Mouse (Mus musculus) heart, embryonic 15.5 days (tissue): ENCODE results near the gene Adra2c. TPM values are rescaled to one million over a fixed set of nuclear protein-coding genes. Genes with fewer than 3 reads are reported as not detected.

Source experiments
- ATAC-seq: fragments of 200-750 bp; cut with Nextera tagmentation; replicated peaks from 2 replicates; pipeline ENCODE4 v1.8.0; 2017; ENCODE audit warnings: low read depth, moderate TSS enrichment; ENCODE audit not compliant: insufficient number of reproducible peaks, insufficient read depth, low FRiP score
- H3K27ac ChIP-seq: fragments of 300-500 bp; sonication (generic); 2 replicates; pipeline ENCODE4 v1.5.1; 2015; ENCODE audit warnings: mild to moderate bottlenecking, inconsistent platforms
- H3K27me3 ChIP-seq: fragments of 300-500 bp; sonication (generic); 2 replicates; pipeline ENCODE4 v1.6.1; 2015; ENCODE audit warnings: inconsistent platforms
- H3K36me3 ChIP-seq: fragments of 300-500 bp; sonication (generic); 2 replicates; pipeline ENCODE4 v1.6.1; 2015; ENCODE audit warnings: mild to moderate bottlenecking, inconsistent platforms
- H3K4me1 ChIP-seq: fragments of 300-500 bp; sonication (generic); replicated peaks from 2 replicates; pipeline ENCODE4 v1.6.1; 2015; ENCODE audit warnings: inconsistent platforms
- H3K4me2 ChIP-seq: fragments of 300-500 bp; sonication (generic); 2 replicates; pipeline ENCODE4 v1.6.1; 2015; ENCODE audit warnings: inconsistent platforms, mild to moderate bottlenecking, moderate library complexity
- H3K4me3 ChIP-seq: fragments of 300-500 bp; sonication (generic); 2 replicates; pipeline ENCODE4 v1.5.1; 2015; ENCODE audit warnings: mild to moderate bottlenecking, inconsistent platforms
- H3K9ac ChIP-seq: fragments of 300-500 bp; sonication (generic); 2 replicates; pipeline ENCODE4 v1.6.1; 2015; ENCODE audit warnings: mild to moderate bottlenecking, inconsistent platforms
- H3K9me3 ChIP-seq: fragments of 300-500 bp; sonication (generic); replicated peaks from 2 replicates; pipeline ENCODE4 v1.6.1; 2016; ENCODE audit warnings: inconsistent platforms
- WGBS: fragments of 180-500 bp; shearing (Covaris S2); methylation state at CpG from one replicate; pipeline ENCODE4 v1.1.7; 2015; ENCODE audit warnings: mixed read lengths; 5-methylcytosine and 5-hydroxymethylcytosine counted together
- polyA plus RNA-seq: library from polyadenylated mRNA; unstranded; fragments of >200 nt; fragmentation: Nextera tagmentation; extraction: Ambion mirVana; gene quantifications from 2 replicates; pipeline ENCODE4 v1.2.1, GENCODE M21; 2015

Adra2c gene
- polyA plus RNA-seq, 1 experiment from 2014 or later = not detected

GRCm38 (mm10) chr5:35278741-35279695 is 899 bp downstream of the Adra2c start:
- Histone ChIP-seq H3K4me1 (peaks cover 24% of the 10 kb centered on the region), H3K4me3 (peak overlapping the region; percentile 52), H3K27me3 (peaks cover 99% of the 10 kb centered on the region), H3K9me3 (no peaks in the 10 kb centered on the region), H3K27ac (no peak overlapping the region), H3K9ac (no peak overlapping the region), H3K4me2 (peak overlapping the region; percentile 95), H3K36me3 (no peaks in the 10 kb centered on the region)
- WGBS = 1% methylated on average over 117 of the region's 118 CpGs
- ATAC-seq = peak; percentile 29; the same call in 1 of the 2 replicates

DNA sequence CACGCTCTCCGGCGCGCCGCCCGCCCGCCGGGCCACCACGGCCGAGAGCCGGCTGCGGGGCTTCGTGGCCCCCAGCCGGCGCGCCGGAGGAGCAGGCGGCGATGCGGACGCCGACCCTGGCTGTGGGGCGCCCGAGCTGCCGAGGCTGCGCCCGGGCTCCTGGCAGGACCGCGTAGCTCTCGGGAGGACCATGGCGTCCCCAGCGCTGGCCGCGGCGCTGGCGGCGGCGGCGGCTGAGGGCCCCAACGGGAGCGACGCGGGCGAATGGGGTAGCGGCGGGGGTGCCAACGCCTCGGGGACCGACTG is 1.5 kb downstream of the Adra2c start:
- Histone ChIP-seq H3K4me1 (peaks cover 24% of the 10 kb centered on the region), H3K4me3 (peak overlapping the region; percentile 52), H3K27ac (no peak overlapping the region), H3K27me3 (peaks cover 97% of the 10 kb centered on the region), H3K9me3 (no peaks in the 10 kb centered on the region), H3K36me3 (no peaks in the 10 kb centered on the region), H3K9ac (no peak overlapping the region), H3K4me2 (peak overlapping the region; percentile 95)
- under 1% methylated on average over 49 of the region's 49 CpGs for WGBS
- ATAC-seq = no peak

DNA sequence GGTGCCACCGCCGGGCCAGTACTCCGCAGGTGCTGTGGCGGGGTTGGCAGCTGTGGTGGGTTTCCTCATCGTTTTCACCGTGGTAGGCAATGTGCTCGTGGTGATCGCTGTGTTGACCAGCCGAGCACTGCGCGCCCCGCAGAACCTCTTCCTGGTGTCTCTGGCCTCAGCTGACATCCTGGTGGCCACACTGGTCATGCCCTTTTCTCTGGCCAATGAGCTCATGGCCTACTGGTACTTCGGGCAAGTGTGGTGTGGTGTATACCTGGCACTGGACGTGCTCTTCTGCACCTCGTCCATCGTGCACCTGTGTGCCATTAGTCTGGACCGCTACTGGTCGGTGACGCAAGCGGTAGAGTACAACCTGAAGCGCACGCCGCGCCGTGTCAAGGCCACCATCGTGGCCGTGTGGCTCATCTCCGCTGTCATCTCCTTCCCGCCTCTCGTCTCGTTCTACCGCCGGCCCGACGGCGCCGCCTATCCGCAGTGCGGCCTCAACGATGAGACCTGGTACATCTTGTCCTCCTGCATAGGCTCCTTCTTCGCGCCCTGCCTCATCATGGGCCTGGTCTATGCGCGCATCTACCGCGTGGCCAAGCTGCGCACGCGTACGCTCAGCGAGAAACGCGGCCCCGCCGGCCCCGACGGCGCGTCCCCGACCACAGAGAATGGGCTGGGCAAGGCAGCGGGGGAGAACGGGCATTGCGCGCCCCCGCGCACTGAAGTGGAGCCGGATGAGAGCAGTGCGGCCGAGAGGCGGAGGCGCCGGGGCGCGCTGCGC is 2.1 kb downstream of the Adra2c start:
- ATAC-seq = 0 out of 2 replicates have a peak, but pooled peaks have one; percentile 15
- Histone ChIP-seq H3K27ac (no peak overlapping the region), H3K9ac (no peak overlapping the region), H3K4me2 (peak overlapping the region; percentile 95), H3K27me3 (peaks cover 93% of the 10 kb centered on the region), H3K4me1 (peaks cover 24% of the 10 kb centered on the region), H3K36me3 (no peaks in the 10 kb centered on the region), H3K4me3 (peak overlapping the region; percentile 52), H3K9me3 (no peaks in the 10 kb centered on the region)
- WGBS = 4% methylated on average over 75 of the region's 75 CpGs

GRCm38 (mm10) chr5:35280783-35281165 is 2.7 kb downstream of the Adra2c start:
- Histone ChIP-seq H3K27ac (no peak overlapping the region), H3K4me3 (peak overlapping the region; percentile 52), H3K4me1 (peaks cover 24% of the 10 kb centered on the region), H3K27me3 (peaks cover 88% of the 10 kb centered on the region), H3K4me2 (peak overlapping the region; percentile 95), H3K9me3 (no peaks in the 10 kb centered on the region), H3K9ac (no peak overlapping the region), H3K36me3 (no peaks in the 10 kb centered on the region)
- 3% methylated on average over 40 of the region's 40 CpGs for WGBS
- no peak for ATAC-seq

DNA sequence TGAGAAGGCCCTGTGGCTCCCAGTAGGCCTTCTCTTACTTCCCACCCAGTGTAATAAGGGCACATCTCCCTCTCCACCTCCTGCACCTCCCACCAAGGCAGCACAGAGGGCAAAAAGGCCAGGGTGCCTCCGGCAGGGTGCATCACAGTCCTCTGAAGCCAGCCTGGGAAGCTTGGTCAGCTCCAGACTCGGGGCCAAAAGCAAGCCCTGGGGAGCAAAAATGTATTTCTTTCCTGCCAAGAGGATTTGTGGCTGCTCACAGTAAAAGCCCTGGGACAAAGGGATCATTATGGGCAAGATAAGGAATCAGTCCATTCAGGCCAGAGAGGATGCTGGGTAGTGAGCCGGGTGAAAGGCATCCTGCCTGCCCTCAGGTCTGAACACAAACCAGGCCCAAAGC is 7.2 kb downstream of the Adra2c start:
- H3K4me3 ChIP-seq = no peak overlapping the region
- 43% methylated on average over 3 of the region's 3 CpGs for WGBS
- no peaks in the 10 kb centered on the region for H3K9me3 ChIP-seq
- no peak for ATAC-seq
- H3K27me3 ChIP-seq = peaks cover 70% of the 10 kb centered on the region
- no peak overlapping the region for H3K9ac ChIP-seq
- no peak overlapping the region for H3K27ac ChIP-seq
- peaks cover 5% of the 10 kb centered on the region for H3K4me1 ChIP-seq
- no peak overlapping the region for H3K4me2 ChIP-seq
- H3K36me3 ChIP-seq = no peaks in the 10 kb centered on the region

GRCm38 (mm10) chr5:35286190-35286589 is 8.1 kb downstream of the Adra2c start:
- WGBS = 64% methylated on average over 5 of the region's 5 CpGs
- no peak overlapping the region for H3K9ac ChIP-seq
- no peaks in the 10 kb centered on the region for H3K9me3 ChIP-seq
- H3K4me1 ChIP-seq = no peaks in the 10 kb centered on the region
- no peak overlapping the region for H3K27ac ChIP-seq
- no peak overlapping the region for H3K4me2 ChIP-seq
- no peak overlapping the region for H3K4me3 ChIP-seq
- no peaks in the 10 kb centered on the region for H3K36me3 ChIP-seq
- no peak for ATAC-seq
- peaks cover 69% of the 10 kb centered on the region for H3K27me3 ChIP-seq

DNA sequence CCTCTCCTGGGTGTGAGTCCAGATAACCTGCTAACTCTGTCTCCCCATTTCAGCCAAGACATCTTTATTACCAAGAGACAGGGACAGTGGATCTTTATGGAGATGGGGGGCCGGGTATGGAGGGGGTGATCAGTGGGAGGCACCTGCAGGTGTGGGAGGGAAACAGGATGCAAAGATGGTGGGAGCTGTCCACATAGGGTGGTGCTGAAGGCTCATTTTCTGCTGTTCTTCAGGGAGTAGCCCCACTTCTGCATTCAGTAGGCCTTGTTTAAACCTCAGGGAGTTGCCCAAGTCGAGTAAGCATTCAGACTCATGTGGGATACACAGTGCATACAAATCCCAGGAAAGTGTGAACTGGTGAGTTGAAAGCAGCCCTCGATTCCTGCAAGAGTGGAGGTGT is 21.5 kb downstream of the Adra2c start:
- ATAC-seq = no peak
- no peak overlapping the region for H3K27ac ChIP-seq
- peaks cover 55% of the 10 kb centered on the region for H3K27me3 ChIP-seq
- H3K9me3 ChIP-seq = no peaks in the 10 kb centered on the region
- no peak overlapping the region for H3K4me3 ChIP-seq
- H3K9ac ChIP-seq = no peak overlapping the region
- no peaks in the 10 kb centered on the region for H3K4me1 ChIP-seq
- WGBS = 16% methylated on average over 3 of the region's 3 CpGs
- H3K36me3 ChIP-seq = no peaks in the 10 kb centered on the region
- H3K4me2 ChIP-seq = no peak overlapping the region

DNA sequence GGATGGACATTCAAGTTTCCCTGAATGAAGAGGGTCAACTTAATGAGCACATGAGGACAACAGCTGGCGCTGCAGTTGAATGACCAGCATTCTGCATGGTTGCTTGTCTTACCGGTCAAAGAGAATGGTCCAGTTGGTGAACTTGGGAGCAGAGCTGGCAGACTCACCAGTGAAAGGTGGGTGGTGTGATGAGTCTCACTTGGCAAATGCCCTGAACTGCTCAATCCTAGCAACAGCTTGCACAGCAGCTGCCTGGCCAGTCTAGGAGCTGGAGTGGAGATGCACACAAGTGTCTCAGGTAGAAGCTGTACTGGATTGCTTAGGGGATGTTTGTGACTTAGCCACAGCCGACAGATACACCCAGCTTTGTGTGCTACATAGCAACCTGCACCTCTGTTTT is 26.1 kb downstream of the Adra2c start:
- Histone ChIP-seq H3K27ac (no peak overlapping the region), H3K4me3 (no peak overlapping the region), H3K4me2 (no peak overlapping the region), H3K4me1 (no peaks in the 10 kb centered on the region), H3K9ac (no peak overlapping the region), H3K27me3 (peaks cover 36% of the 10 kb centered on the region), H3K36me3 (no peaks in the 10 kb centered on the region), H3K9me3 (no peaks in the 10 kb centered on the region)
- no peak for ATAC-seq
- WGBS = 78% methylated on average over 3 of the region's 3 CpGs

DNA sequence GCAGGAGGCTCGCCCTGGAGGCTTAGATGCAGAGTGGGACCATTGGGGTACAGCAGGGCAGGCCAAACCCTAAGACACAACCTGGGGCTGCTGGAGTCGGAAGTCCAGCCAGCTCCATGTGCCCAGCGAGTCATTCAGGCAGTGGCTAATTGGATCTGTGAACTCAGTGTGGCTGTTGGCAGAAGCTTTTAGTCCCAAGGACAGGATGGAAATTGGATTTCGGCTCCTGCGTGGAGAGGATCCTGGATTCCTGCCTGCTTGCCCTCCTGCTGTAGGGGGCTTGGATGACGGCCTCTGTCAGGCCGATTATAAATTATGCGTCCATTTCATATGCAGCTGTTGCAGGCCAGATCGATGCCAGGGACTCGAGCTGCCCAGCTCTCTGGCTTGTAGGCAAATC is 27.2 kb downstream of the Adra2c start:
- no peak for ATAC-seq
- Histone ChIP-seq H3K9ac (no peak overlapping the region), H3K27ac (no peak overlapping the region), H3K36me3 (no peaks in the 10 kb centered on the region), H3K9me3 (no peaks in the 10 kb centered on the region), H3K27me3 (peaks cover 34% of the 10 kb centered on the region), H3K4me1 (no peaks in the 10 kb centered on the region), H3K4me3 (no peak overlapping the region), H3K4me2 (no peak overlapping the region)
- 74% methylated on average over 10 of the region's 10 CpGs for WGBS

- no peaks in the 10 kb centered on the region for H3K9me3 ChIP-seq
- 77% methylated on average over 1 of the region's 1 CpGs for WGBS
Observed at GRCm38 (mm10) chr5:35306692-35307091, 28.6 kb downstream of the Adra2c start.

DNA sequence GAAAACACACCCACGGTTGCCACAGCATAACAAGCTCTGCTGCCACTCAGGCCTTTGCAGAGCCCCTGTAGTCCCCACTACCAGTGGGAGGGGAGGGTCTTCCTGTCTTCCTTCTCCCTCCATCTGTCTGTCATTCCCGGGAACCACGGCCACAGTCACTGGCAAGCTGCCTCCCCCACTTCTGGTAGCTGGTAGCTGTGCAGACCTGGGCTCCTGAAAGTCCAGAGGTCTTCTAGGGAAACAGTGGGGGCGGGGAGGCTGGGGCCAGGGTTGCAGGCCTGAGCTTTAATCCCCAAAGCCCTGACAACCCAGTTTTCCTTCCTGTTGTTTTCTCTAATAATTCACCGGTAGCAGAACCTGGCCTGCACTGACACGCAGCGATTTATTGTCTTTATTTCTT is 31.7 kb downstream of the Adra2c start:
- peaks cover 55% of the 10 kb centered on the region for H3K27me3 ChIP-seq
- no peaks in the 10 kb centered on the region for H3K36me3 ChIP-seq
- H3K27ac ChIP-seq = no peak overlapping the region
- H3K9ac ChIP-seq = no peak overlapping the region
- no peak overlapping the region for H3K4me3 ChIP-seq
- peaks cover 11% of the 10 kb centered on the region for H3K4me1 ChIP-seq
- no peaks in the 10 kb centered on the region for H3K9me3 ChIP-seq
- H3K4me2 ChIP-seq = no peak overlapping the region
- WGBS = 56% methylated on average over 7 of the region's 7 CpGs
- ATAC-seq = no peak

More at GRCm38 (mm10) chr5:35306692-35307091, 28.6 kb downstream of the Adra2c start:
- no peaks in the 10 kb centered on the region for H3K36me3 ChIP-seq
- H3K27ac ChIP-seq = no peak overlapping the region
- ATAC-seq = no peak
- H3K4me2 ChIP-seq = no peak overlapping the region
- H3K4me3 ChIP-seq = no peak overlapping the region
- no peak overlapping the region for H3K9ac ChIP-seq
- H3K27me3 ChIP-seq = peaks cover 42% of the 10 kb centered on the region
- no peaks in the 10 kb centered on the region for H3K4me1 ChIP-seq
